Mouse (Mus musculus): ENCODE data around the gene Polr3h. TPM values are rescaled to one million over a fixed set of nuclear protein-coding genes. Genes with fewer than 3 reads are reported as not detected.

Gene Polr3h
- polyA plus RNA-seq, 1 experiment from 2014 or later: 57.0 TPM

DNA sequence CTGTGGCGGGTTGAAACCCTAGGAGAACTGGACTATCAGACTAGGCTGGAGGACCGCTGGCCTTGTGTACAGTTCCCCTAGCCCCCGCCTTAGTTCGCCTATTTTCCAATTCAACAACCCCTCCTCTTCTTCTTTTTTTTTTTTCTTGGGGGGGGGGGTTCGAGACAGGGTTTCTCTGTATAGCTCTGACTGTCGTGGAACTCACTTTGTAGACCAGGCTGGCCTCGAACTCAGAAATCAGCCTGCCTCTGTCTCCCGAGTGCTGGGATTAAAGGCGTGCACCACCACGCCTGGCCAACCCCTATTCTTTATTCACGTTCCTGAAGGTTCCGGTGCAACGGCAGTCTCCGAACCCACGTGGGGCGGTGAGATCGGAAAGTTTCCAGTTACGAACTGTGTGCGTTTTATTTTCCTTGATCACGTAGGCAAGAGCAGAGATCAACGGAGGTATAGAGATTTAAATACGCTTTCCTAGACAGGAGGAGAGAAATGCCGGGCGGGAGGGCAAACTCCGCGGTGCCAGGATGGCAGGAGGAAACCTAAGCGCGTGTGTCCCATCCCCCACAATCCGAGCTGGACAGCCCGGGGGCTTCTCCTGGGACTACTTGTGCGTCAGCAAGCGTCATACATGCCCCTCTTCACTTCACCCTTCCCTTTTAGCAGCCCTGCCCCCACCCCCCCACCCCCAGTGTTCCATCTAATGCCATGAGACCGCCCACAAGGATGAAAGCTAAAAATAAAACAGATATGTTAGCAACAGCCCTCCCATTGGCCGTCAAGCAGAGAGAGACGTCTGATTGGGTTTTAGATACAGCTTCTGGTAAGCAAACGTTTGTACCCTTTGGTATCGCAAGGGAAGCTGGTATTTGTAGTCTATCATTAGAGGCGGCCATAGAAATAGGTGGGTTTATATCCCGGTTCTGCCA lies 66.4 kb downstream of the Polr3h start:
- DNase-seq: peak; percentile 87
- H3K36me3 ChIP-seq (replicated peaks; ENCODE audit: insufficient read depth, low read length): peaks cover 5% of the 10 kb centered on the region; the same call in 1 of the 2 replicates
- peak overlapping the region; percentile 93 for H3K9ac ChIP-seq (replicated peaks)
- TF ChIP-seq CTCF (IDR thresholded peaks at IDR 0.05; ENCODE audit: low read depth) (no peak), EP300 (IDR thresholded peaks at IDR 0.05; ENCODE audit: low read depth) (peak; percentile 13; the same call in 1 of the 2 replicates)
- peak overlapping the region; percentile 97 for H3K27ac ChIP-seq (ENCODE audit: low read depth)
- under 1% methylated on average over 39 of the region's 39 CpGs for WGBS (ENCODE audit: insufficient replicate concordance)
- H3K4me1 ChIP-seq (ENCODE audit: insufficient read depth): peaks cover 22% of the 10 kb centered on the region
- H3K27me3 ChIP-seq (ENCODE audit: insufficient read depth, low read length): no peaks in the 10 kb centered on the region
- peak overlapping the region; percentile 97 for H3K4me3 ChIP-seq (ENCODE audit: low read depth, low read length)
- peak overlapping the region; percentile 89 for H3K4me2 ChIP-seq (ENCODE audit: low read depth, low read length)
- peak; percentile 71 for ATAC-seq
- H3K9me3 ChIP-seq (ENCODE audit: low read length): no peaks in the 10 kb centered on the region

GRCm38 (mm10) chr15:81858517-81859329 lies 67.3 kb downstream of the Polr3h start, which contains the start of gene Tob2:
Gene Tob2, minus strand, starts transcription at chr15:81858796.
- peak within 1 kb of the TSS; percentile 89 for H3K4me2 ChIP-seq (ENCODE audit: low read depth, low read length)
- 0 out of 2 replicates have a peak, but pooled peaks cover 2% of the 10 kb centered on the region for H3K36me3 ChIP-seq (replicated peaks; ENCODE audit: insufficient read depth, low read length)
- no peaks in the 10 kb centered on the region for H3K9me3 ChIP-seq (ENCODE audit: low read length)
- no peaks in the 10 kb centered on the region for H3K27me3 ChIP-seq (ENCODE audit: insufficient read depth, low read length)
- ATAC-seq: peak; percentile 14
- under 1% methylated on average over 44 of the region's 44 CpGs for WGBS (ENCODE audit: insufficient replicate concordance)
- peak within 1 kb of the TSS; percentile 93 for H3K9ac ChIP-seq (replicated peaks)
- H3K27ac ChIP-seq (ENCODE audit: low read depth): peak within 1 kb of the TSS; percentile 97
- peak; percentile 20; the same call in 1 of the 2 replicates for TF ChIP-seq CTCF (IDR thresholded peaks at IDR 0.05; ENCODE audit: low read depth)
- TF ChIP-seq EP300 (IDR thresholded peaks at IDR 0.05; ENCODE audit: low read depth): no peak
- H3K4me1 ChIP-seq (ENCODE audit: insufficient read depth): peaks cover 22% of the 10 kb centered on the region
- peak; percentile 66 for DNase-seq
- H3K4me3 ChIP-seq (ENCODE audit: low read depth, low read length): peak within 1 kb of the TSS; percentile 97

DNA sequence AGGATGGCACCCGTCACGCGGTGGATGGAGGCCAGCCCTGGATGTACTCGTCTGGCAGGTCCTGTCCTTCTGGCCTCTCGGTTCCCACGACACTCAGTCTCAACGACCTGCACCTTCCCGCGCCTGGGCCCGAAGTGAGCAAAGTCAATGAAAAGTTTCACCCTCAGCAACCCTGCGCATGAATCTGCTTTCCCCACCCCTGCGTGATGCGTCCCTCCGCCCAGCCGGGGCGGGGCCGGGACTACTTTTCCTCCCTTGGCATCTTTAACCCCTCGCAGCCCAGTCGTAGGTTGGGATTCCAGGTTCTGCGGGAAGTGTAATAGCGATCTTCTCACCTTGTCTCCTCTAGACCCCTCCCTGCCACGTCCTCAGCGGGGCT lies 67.9 kb downstream of the Polr3h start:
- H3K4me2 ChIP-seq (ENCODE audit: low read depth, low read length): peak overlapping the region; percentile 89
- peak overlapping the region; percentile 97 for H3K27ac ChIP-seq (ENCODE audit: low read depth)
- H3K27me3 ChIP-seq (ENCODE audit: insufficient read depth, low read length): no peaks in the 10 kb centered on the region
- H3K36me3 ChIP-seq (replicated peaks; ENCODE audit: insufficient read depth, low read length): 0 out of 2 replicates have a peak, but pooled peaks cover 4% of the 10 kb centered on the region
- under 1% methylated on average over 23 of the region's 23 CpGs for WGBS (ENCODE audit: insufficient replicate concordance)
- DNase-seq (peak; percentile 93), ATAC-seq (peak; percentile 57)
- TF ChIP-seq CTCF (IDR thresholded peaks at IDR 0.05; ENCODE audit: low read depth): 0 out of 2 replicates have a peak, but pooled peaks have one; percentile 6
- TF ChIP-seq EP300 (IDR thresholded peaks at IDR 0.05; ENCODE audit: low read depth): peak; percentile 89
- H3K4me1 ChIP-seq (ENCODE audit: insufficient read depth): peaks cover 22% of the 10 kb centered on the region
- no peaks in the 10 kb centered on the region for H3K9me3 ChIP-seq (ENCODE audit: low read length)
- peak overlapping the region; percentile 97 for H3K4me3 ChIP-seq (ENCODE audit: low read depth, low read length)
- H3K9ac ChIP-seq (replicated peaks): peak overlapping the region; percentile 93

DNA sequence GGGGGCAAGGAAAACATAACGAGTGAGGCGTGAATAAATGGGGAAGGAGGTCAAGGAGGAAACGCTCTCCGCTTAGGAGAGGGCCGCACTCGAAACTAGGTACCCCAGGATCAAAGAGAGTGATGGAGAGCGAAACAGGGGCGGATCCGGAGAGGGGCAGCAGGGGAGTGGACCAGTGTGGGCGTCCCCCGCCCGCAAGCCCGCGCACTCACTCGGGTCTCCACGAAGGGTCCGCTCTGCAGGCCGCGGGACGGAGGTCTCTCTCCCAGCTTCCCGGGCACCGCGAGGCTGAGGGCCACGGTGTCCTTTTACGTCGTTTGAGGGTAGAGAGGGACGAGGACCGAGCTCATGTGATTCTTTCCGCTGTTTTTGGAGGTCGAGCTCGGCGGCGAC lies 68.3 kb downstream of the Polr3h start:
- no peak for DNase-seq
- peaks cover 22% of the 10 kb centered on the region for H3K4me1 ChIP-seq (ENCODE audit: insufficient read depth)
- peak overlapping the region; percentile 97 for H3K4me3 ChIP-seq (ENCODE audit: low read depth, low read length)
- peak; percentile 7 for ATAC-seq
- TF ChIP-seq CTCF (IDR thresholded peaks at IDR 0.05; ENCODE audit: low read depth): no peak
- peak overlapping the region; percentile 93 for H3K9ac ChIP-seq (replicated peaks)
- H3K9me3 ChIP-seq (ENCODE audit: low read length): no peaks in the 10 kb centered on the region
- H3K4me2 ChIP-seq (ENCODE audit: low read depth, low read length): peak overlapping the region; percentile 89
- H3K27ac ChIP-seq (ENCODE audit: low read depth): peak overlapping the region; percentile 97
- 0 out of 2 replicates have a peak, but pooled peaks cover 4% of the 10 kb centered on the region for H3K36me3 ChIP-seq (replicated peaks; ENCODE audit: insufficient read depth, low read length)
- H3K27me3 ChIP-seq (ENCODE audit: insufficient read depth, low read length): no peaks in the 10 kb centered on the region
- WGBS (ENCODE audit: insufficient replicate concordance): under 1% methylated on average over 33 of the region's 33 CpGs

GRCm38 (mm10) chr15:81856938-81857723 lies 68.9 kb downstream of the Polr3h start:
- Histone ChIP-seq H3K9me3 (ENCODE audit: low read length) (no peaks in the 10 kb centered on the region), H3K36me3 (replicated peaks; ENCODE audit: insufficient read depth, low read length) (peaks cover 4% of the 10 kb centered on the region; the same call in 1 of the 2 replicates), H3K27ac (ENCODE audit: low read depth) (peak overlapping the region; percentile 97), H3K27me3 (ENCODE audit: insufficient read depth, low read length) (no peaks in the 10 kb centered on the region), H3K4me1 (ENCODE audit: insufficient read depth) (peaks cover 22% of the 10 kb centered on the region), H3K4me3 (ENCODE audit: low read depth, low read length) (peak overlapping the region; percentile 97), H3K9ac (replicated peaks) (peak overlapping the region; percentile 93), H3K4me2 (ENCODE audit: low read depth, low read length) (peak overlapping the region; percentile 89)
- TF ChIP-seq CTCF (IDR thresholded peaks at IDR 0.05; ENCODE audit: low read depth): no peak
- TF ChIP-seq EP300 (IDR thresholded peaks at IDR 0.05; ENCODE audit: low read depth): no peak
- under 1% methylated on average over 14 of the region's 14 CpGs for WGBS (ENCODE audit: insufficient replicate concordance)
- no peak for ATAC-seq
- DNase-seq: no peak
